Mouse (Mus musculus): ENCODE results near the gene Plcb2.

Gene Plcb2

DNA sequence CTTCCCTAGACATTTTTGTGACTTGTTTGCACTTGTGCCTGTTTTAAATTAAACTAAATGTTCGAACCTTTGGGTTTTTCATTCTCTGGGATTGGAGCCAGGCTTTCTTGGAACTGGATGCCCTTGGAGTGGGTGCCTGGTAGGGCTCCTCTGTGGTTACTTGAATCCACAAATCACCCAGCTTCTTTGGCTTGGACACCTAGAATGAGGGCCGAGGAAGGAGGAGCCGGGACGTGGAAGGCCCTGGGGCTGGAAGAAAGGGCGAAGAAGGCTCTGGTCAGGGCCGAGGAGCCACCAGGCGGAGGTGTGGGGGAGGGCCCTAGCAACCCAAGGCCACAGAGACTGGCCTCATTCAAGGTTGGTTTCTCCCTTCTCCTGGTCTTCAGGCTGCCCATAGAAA is 30.3 kb downstream of the Plcb2 start:
- in situ Hi-C loops (cut with MboI; ENCODE audit: low pct_unique_long_range_greater_than_20kb in 1 of 2, low sequenced_read_pairs in 2 of 2, unreplicated experiment in 1 of 2), result no loop called here

DNA sequence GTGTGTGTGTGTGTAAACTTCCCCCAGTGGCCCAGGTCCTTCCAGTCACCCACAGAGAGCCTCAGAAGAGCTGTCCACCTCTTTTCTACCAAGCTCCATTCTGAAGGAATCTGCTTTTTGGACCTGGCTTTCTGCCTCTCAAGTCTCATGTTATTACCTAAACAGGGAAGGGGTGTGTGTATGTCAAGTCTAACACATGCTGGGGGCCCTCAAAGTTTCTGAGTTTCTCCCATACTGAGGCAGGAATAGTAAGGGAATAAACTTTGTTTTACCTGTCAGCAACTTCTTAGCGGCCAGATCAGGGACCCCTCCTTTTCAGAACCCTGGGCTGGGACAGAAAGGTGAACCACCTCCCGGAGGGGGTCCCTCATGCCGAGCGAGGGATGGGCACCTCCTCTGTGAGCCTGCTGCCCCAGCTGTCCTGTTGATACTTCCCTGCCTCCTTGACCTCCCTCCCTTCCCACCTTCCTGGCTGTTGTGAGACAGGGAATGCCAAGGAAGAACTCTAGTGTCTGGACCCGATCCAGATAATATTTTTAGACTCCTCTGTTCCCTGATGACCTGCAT is 30.8 kb downstream of the Plcb2 start:
- in situ Hi-C loops (cut with MboI; ENCODE audit: low pct_unique_long_range_greater_than_20kb in 1 of 2, low sequenced_read_pairs in 2 of 2, unreplicated experiment in 1 of 2), result no loop called here

DNA sequence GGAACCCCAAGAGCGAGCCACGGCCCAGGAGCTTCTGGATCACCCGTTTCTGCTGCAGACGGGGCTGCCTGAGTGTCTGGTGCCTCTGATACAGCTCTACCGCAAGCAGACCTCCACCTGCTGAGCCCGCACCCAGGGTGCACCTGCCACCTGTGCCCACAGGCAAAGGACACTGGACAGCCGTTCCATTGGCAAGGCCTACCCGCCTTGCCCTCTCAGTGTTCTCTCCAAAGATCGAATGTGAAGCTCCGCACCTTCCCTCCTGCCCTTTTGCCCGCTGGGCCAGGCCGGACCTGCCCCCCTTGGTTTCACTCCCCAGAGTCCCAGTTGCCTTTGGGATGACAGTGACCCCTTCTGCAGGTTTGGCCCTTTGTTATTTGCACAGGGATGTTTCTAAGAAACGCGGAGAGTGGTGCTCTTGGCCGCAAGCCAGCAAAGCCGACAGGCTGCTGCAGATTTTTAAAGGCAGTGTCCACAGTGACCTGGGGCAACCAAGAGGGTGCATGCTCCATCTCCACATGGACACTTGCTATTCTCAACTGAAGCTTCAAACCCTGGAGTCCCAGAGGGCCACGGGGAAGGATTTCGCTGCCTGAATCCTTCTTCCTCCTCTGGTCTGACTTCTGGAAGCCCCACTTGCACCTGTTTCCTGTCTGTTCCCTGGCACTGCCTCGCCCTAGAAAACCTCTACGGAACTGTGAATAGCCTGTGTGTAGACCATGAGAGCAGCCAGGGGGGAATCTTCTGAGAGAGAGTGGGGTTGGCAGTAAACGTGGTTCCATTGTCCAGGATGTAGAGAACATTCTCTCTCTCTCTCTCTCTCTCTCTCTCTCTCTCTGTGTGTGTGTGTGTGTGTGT is 31.6 kb downstream of the Plcb2 start:
- in situ Hi-C loops (cut with MboI; ENCODE audit: low pct_unique_long_range_greater_than_20kb in 1 of 2, low sequenced_read_pairs in 2 of 2, unreplicated experiment in 1 of 2), result no loop called here

DNA sequence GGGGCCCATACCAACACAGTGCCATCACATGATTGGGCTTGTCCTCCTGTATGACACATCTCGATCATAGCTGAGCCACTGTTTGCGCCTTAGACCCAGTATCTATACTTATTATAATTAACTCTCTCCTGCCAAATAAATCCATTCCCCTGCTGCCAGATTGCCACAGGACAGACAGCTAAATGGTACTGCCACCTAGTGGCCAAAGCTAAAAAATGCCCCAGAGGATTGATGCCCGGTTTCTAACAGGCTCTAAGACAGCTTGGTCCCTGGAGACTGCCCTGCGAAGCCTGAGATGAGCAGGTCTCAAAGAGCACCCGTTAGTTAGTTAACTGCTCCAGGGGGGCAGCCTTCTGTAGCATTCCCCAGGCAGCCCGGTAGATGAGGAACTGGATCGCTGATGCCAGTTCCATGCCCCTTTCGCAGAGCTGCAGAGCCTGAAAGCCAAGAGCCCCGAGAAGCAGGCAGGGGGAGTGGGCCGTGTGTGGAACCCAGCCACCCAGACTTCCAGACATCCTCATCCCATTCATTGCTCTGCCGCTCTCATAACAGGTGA is 32.5 kb downstream of the Plcb2 start:
- in situ Hi-C loops (cut with MboI; ENCODE audit: low pct_unique_long_range_greater_than_20kb in 1 of 2, low sequenced_read_pairs in 2 of 2, unreplicated experiment in 1 of 2), result no loop called here

DNA sequence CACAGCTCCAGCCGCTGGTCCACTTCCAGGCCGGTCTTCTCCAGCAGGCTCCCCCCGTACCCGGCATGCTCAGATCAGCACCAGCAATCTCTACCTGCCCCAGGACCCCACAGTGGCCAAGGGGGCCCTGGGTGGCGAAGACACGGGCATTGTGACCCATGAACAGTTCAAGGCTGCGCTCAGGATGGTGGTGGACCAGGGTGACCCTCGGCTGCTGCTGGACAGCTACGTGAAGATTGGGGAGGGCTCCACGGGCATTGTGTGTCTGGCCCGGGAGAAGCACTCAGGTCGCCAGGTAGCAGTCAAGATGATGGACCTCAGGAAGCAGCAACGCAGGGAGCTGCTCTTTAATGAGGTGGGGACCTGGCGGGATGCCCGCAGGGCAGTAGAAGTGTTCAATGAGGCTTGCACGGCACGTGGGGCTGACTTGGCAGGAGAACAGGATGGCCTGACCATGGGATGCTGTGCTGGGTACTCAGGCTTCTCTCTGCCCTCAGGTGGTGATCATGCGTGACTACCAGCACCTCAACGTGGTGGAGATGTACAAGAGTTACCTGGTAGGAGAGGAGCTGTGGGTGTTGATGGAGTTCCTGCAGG is 34.8 kb downstream of the Plcb2 start:
- in situ Hi-C loops (cut with MboI; ENCODE audit: low pct_unique_long_range_greater_than_20kb in 1 of 2, low sequenced_read_pairs in 2 of 2, unreplicated experiment in 1 of 2), result no loop called here

DNA sequence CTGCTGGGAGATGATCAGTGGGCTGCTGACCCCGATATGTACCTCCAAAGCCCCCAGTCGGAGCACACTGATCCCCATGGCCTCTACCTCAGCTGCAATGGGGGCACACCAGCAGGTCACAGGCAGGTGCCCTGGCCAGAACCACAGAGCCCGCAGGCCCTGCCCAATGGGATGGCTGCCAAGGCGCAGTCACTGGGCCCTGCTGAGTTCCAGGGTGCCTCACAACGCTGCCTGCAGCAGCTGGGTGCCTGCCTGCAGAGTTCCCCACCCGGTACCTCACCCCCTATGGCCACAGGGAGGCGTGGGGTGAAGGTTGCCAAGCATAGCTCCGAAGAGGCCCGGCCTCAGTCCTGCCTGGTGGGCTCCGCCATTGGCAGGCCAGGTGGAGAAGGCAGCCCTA is 38.4 kb downstream of the Plcb2 start:
- in situ Hi-C loops (cut with MboI; ENCODE audit: low pct_unique_long_range_greater_than_20kb in 1 of 2, low sequenced_read_pairs in 2 of 2, unreplicated experiment in 1 of 2), result loop anchor here in 1 of 2 experiments (5.0 kb wide), 1 partner anchor 48 kb away; no protein-coding TSS in a partner anchor

DNA sequence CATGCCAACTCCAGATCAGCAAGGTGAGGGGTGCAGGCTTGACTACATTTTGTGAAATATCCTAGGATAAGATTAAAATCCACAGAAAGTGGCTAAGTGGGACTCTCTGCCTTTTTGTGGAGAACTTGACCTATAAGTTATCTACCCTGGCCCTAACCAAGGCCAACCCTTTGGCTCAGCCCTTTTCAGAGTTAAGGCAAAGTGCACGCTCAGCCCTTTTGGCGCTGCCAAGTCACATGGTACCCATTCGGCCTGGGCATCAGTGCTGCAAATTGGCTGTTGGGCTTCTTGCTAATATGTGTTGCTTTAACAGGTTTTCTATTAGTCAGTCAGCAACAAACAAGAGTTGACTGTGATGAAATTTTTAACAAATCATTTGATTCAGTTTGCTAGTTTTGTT is 40.4 kb downstream of the Plcb2 start:
- in situ Hi-C loops (cut with MboI; ENCODE audit: low pct_unique_long_range_greater_than_20kb in 1 of 2, low sequenced_read_pairs in 2 of 2, unreplicated experiment in 1 of 2), result loop anchor here in 1 of 2 experiments (5.0 kb wide), 1 partner anchor 45 kb away; no protein-coding TSS in a partner anchor

DNA sequence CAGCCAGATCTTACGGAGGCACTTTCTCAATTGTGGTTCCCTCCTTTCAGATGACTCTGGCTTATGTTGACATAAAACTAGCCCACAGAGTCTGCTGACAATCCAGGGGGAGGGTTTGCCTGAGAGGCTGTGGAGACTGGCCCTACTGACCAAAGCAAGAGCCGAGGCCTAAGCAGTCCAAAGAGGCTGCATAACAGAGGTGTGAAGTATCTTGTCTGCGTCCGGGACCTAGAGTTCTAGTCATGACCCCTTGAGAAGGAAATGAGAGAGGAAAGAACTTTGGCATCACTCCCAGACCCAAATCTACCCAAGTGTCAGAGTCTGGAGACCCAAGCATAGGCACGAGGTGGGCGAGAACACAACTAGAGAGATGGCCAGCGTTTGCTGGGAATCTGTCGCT is 41.5 kb downstream of the Plcb2 start:
- in situ Hi-C loops (cut with MboI; ENCODE audit: low pct_unique_long_range_greater_than_20kb in 1 of 2, low sequenced_read_pairs in 2 of 2, unreplicated experiment in 1 of 2), result loop anchor here in 1 of 2 experiments (5.0 kb wide), 1 partner anchor 44 kb away; no protein-coding TSS in a partner anchor

DNA sequence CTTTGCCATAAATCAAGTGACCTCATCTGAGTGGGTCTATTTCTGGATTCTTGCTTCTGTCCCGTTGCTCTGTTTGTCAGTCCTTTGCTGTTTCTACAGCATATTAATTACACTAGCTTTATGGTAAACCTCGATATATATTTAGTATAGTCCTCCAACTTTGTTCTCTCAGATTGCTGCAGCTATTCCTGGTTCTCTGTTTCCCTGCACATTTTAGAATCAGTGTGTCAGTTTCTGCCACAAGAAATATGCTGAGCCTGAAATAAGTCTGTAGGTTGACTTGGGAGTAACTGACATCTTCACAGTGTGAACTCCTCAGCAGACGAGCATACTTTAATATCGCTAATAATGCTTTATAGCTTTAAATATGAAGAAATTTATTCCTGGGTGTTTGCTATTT is 43.1 kb downstream of the Plcb2 start:
- in situ Hi-C loops (cut with MboI; ENCODE audit: low pct_unique_long_range_greater_than_20kb in 1 of 2, low sequenced_read_pairs in 2 of 2, unreplicated experiment in 1 of 2), result loop anchor here in 1 of 2 experiments (5.0 kb wide), 1 partner anchor 43 kb away; no protein-coding TSS in a partner anchor

DNA sequence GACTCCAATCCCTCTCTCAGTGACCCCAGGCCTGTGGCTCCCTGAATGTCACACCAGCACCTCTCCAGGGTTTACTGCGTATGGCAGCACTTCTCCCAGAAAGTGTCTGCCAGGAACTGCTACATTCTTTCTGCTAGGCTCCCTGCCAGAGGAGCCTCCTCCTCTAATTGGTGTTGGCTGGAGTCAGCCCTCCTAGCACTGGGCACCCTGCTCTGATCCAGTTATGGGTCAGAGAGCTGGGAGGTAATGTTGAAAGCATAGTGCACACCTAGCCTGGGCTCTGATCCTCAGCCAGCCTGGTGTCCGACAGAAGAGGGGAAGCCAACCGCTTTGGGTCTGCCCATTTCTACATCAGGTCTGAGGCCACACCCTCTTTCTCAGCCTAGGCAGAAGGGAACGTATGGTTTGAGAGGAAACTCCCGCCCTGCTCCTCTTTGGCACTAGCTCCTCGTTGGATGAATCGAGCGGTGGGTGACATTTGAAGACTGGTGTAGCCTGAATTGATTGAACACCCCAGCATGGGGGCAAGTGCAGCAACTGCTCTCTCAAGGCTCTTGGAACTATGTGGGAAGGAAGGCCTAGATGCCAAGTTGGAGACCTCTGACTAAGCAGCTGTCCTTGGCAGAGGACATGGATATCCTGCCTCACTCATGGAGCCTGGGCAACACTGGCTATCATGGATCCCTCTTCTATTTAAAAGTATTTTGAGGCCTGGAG is 45.5 kb downstream of the Plcb2 start:
- in situ Hi-C loops (cut with MboI; ENCODE audit: low pct_unique_long_range_greater_than_20kb in 1 of 2, low sequenced_read_pairs in 2 of 2, unreplicated experiment in 1 of 2), result no loop called here

DNA sequence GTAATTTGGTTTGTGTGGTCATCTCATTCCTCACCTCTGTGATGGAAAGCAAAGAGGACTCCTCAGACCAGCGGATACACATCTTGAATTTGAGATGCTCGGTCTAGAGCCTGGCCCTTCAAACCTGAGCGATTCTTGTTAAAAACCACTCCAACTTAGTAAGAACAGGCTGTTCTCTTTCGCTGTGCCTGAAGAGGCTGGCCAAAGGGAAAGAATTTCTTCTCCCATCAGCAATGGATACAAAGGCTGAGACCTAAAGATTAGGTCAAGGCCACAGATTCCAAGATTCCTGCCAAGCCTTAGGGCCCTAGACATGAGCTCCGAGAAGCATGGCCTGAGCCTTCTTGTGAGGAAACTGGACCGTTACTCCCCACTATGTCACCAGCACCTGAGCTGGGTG is 47.3 kb downstream of the Plcb2 start:
- in situ Hi-C loops (cut with MboI; ENCODE audit: low pct_unique_long_range_greater_than_20kb in 1 of 2, low sequenced_read_pairs in 2 of 2, unreplicated experiment in 1 of 2), result no loop called here

DNA sequence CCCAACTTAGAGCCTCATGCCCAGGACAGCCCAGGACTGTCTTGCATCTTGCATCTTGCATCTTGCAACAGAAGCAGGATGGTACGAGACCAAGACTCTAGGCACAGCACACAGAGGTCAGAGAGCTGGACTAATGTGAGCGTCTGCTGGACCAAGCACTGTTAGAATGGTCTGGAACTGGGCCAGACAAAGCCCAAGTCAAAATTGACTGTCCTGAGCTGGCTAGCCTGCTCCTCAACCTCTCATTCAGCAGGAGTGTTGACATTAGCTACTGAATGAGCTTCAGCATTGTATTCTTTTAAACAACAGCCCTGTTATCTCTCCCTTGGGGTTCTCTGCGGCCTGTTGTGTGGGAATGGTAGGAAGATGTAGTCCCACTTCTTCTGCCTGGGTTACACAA is 48.7 kb downstream of the Plcb2 start:
- in situ Hi-C loops (cut with MboI; ENCODE audit: low pct_unique_long_range_greater_than_20kb in 1 of 2, low sequenced_read_pairs in 2 of 2, unreplicated experiment in 1 of 2), result no loop called here

DNA sequence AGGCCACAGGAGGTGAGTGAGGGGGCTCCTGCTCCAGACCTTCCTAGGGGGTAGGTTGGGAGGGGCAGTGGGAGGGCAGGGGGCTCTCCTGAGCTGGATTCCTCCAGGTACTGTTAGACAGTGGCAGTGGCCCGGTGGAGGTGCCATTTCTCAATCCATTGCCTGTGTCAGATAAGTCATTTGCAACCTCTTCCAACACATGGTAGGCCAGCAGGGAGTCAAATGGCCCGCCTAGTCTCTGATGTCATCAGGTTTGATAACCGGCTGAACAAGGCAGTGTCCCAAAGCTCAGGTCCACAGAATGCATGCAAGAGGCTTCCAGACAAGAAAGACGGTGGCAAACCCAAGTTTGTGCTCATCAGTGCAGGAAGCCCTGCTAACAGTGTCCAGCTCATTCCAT is 50.4 kb downstream of the Plcb2 start:
- in situ Hi-C loops (cut with MboI; ENCODE audit: low pct_unique_long_range_greater_than_20kb in 1 of 2, low sequenced_read_pairs in 2 of 2, unreplicated experiment in 1 of 2), result no loop called here

DNA sequence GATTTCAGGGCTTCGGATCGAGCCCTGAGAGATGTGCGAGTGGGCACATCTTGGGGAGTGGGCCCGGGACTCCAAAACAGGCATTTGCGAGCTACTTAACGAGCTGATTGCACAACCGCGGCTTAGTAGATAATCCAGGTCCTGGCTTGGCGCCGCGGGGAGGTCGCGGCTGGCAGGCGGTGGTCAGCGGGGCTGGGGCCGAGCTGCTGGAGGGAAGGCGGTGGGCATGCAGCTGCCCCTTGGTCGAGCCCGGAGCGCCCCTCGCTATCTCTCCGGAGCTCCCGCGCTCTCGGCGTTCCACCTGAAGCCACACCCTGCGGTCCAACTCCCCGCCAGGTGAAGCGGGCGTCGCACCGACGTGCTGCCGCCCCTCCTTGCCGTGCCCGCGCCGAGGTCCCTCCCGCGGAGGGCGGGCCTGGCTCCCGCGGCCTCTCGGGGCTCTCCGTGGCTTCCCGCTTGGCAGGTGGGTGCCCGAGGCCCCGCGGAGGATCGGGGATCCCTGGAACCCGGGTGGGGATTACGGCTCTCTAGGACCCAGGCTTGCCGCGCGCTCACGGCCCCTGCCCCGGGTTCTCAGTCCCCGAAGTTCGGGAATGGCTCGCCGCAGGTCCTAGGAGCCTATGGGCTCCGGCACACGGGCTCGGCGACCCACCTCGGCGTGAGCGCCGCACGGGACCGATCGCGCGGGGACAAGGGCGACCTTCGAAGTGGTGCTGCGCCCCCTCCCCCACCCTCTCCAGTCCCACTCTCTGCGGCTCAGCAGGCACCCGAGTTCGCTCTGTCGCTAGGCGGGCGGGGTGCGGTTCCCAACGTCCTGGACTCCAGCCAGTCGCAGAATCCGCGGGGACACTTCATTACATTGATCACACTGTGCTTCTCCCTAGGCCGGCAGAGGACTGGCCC is 51.1 kb downstream of the Plcb2 start:
- in situ Hi-C loops (cut with MboI; ENCODE audit: low pct_unique_long_range_greater_than_20kb in 1 of 2, low sequenced_read_pairs in 2 of 2, unreplicated experiment in 1 of 2), result no loop called here

DNA sequence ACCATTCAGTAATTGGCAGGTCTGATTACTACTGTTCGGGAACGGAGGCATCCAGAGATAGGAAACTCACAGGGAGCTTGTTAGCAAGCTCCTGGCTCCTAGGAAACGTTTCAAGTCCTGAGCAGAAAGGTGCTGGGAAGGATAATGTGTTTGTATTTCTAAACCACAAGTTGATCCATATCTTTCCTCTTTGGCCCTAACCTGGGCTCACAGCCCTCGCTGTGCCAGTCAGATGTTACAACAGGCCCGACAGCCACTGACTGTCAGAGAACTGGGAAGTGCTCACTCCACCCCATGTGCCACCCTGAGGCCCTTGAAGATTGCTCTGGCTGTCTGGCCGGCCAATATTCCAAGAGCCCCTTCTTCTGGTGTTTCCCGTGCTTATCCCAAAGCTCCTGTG is 53.7 kb downstream of the Plcb2 start:
- in situ Hi-C loops (cut with MboI; ENCODE audit: low pct_unique_long_range_greater_than_20kb in 1 of 2, low sequenced_read_pairs in 2 of 2, unreplicated experiment in 1 of 2), result no loop called here

DNA sequence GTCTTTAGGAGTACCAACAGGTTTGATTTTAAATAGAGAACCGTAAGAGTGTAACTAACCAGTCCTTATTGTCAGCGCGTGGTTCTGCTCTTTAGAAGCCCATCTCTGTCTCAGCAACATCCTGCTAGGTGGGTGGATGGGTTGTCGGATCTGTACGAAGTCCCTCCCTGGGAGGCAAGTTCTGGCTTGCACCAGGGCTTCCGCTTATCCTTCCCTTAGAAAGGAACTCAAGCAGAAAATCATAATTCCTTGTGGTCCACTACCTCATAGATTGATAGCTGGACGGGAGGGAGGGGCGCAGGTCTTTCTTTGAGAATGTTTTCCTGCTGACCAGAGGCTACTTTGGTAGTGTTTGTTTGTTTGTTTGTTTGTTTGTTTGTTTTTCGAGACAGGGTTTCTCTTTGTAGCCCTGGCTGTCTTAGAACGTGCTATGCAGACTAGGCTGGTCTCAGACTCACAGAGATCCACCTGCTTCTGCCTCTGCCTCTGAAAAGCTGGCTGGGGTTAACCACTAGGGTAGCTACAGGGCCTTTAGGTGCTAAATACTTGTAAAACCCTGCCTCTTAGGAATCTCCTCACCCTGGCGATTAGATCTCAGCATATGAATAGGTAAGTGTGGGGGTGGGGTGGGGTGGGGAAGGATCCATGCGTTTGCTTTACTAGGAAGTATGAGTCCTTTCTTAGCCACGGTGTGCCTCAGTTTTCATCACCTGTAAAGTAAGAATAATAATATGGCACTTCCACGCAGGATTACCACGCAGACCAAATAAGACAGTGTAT is 54.4 kb downstream of the Plcb2 start:
- in situ Hi-C loops (cut with MboI; ENCODE audit: low pct_unique_long_range_greater_than_20kb in 1 of 2, low sequenced_read_pairs in 2 of 2, unreplicated experiment in 1 of 2), result no loop called here

DNA sequence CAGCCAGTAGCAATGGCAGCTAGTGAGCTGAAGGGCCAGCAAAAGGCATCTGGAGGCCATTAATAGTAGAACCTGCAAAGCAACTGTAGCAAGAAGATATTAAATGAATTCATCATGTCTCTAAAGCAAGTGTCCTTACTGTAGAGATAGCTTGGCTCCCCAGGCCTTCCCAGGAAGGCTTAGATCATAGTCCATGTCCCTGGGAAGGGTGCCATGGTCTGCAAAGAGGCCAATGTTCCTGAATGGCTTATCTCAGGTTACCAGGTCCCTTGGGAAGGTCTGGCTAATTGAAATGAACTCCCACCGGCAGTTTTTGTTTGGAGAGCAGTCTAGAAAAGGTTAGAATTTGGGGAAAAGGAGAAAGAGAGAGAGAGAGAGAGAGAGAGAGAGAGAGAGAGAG is 56.5 kb downstream of the Plcb2 start:
- in situ Hi-C loops (cut with MboI; ENCODE audit: low pct_unique_long_range_greater_than_20kb in 1 of 2, low sequenced_read_pairs in 2 of 2, unreplicated experiment in 1 of 2), result no loop called here
